Mouse (Mus musculus) bone marrow, adult 2 months (tissue): ENCODE results near the gene Pfkl. TPM values are rescaled to one million over a fixed set of nuclear protein-coding genes. Genes with fewer than 3 reads are reported as not detected.
A peak's percentile ranks its signal among the peaks of the same experiment; 100 is the strongest.

Experiments
- H3K27ac ChIP-seq: fragments of 200-500 bp; 2 replicates; pipeline ENCODE4 v1.5.1; 2012; ENCODE audit warnings: low read depth, mild to moderate bottlenecking, control low read depth, inconsistent platforms, low read length; ENCODE audit not compliant: control insufficient read depth, poor library complexity, insufficient read depth
- H3K4me1 ChIP-seq: fragments of 200-500 bp; 2 replicates; pipeline ENCODE4 v1.6.1; 2011; ENCODE audit warnings: low read length; ENCODE audit not compliant: control insufficient read depth, insufficient read depth
- H3K4me3 ChIP-seq: fragments of 200-500 bp; replicated peaks from 2 replicates; pipeline ENCODE3; 2011; ENCODE audit warnings: mild to moderate bottlenecking, low read depth, low read length, control low read depth; ENCODE audit not compliant: control insufficient read depth
- CTCF ChIP-seq: fragments of 200-500 bp; IDR thresholded peaks from 2 replicates; pipeline ENCODE4 v1.5.1; 2011; ENCODE audit warnings: low read length, control low read depth; ENCODE audit not compliant: control insufficient read depth, insufficient read depth
- POLR2A ChIP-seq: fragments of 200-500 bp; IDR thresholded peaks from 2 replicates; pipeline ENCODE4 v1.6.1; 2011; ENCODE audit warnings: low read depth, mild to moderate bottlenecking, control low read depth, low read length, borderline replicate concordance; ENCODE audit not compliant: control insufficient read depth
- WGBS: fragments of 180-500 bp; shearing (Covaris S2); methylation state at CpG from one replicate; pipeline ENCODE4 v1.1.7; 2018; 5-methylcytosine and 5-hydroxymethylcytosine counted together
- polyA plus RNA-seq: library from polyadenylated mRNA; stranded (reverse); fragments of >200 nt; gene quantifications from 2 replicates; pipeline ENCODE4 v1.2.4, GENCODE M21; 2011; ENCODE audit warnings: low replicate concordance; ENCODE audit not compliant: missing spikeins, insufficient read depth, insufficient read length

Gene Pfkl
- 8.0 and 13.3 TPM in 2 replicates for polyA plus RNA-seq

- Histone ChIP-seq H3K27ac (peak within 1 kb of the TSS; percentile 95), H3K4me1 (no peaks in the 10 kb centered on the region), H3K4me3 (peak within 1 kb of the TSS; percentile 93)
- under 1% methylated on average over 9 of the region's 9 CpGs for WGBS
- TF ChIP-seq CTCF (no peak), POLR2A (no peak)
Observed at GRCm38 (mm10) chr10:78009945-78010293, at the start of gene Pfkl. TSS of gene Pfkl (minus strand) at chr10:78010083.

- no peak for TF ChIP-seq CTCF
- TF ChIP-seq POLR2A, result no peak
- no peaks in the 10 kb centered on the region for H3K4me1 ChIP-seq
- WGBS, result 81% methylated on average over 8 of the region's 8 CpGs
- no peak overlapping the region for H3K4me3 ChIP-seq
- H3K27ac ChIP-seq, result no peak overlapping the region
Observed at GRCm38 (mm10) chr10:78057056-78057455, 47.2 kb upstream of the Pfkl start.

- no peaks in the 10 kb centered on the region for H3K4me1 ChIP-seq
- no peak overlapping the region for H3K4me3 ChIP-seq
- H3K27ac ChIP-seq, result no peak overlapping the region
- no peak for TF ChIP-seq POLR2A
- no peak for TF ChIP-seq CTCF
- WGBS, result 42% methylated on average over 19 of the region's 19 CpGs
Observed at GRCm38 (mm10) chr10:78054633-78055565, 45.0 kb upstream of the Pfkl start.

GRCm38 (mm10) chr10:78049519-78050035 lies 39.7 kb upstream of the Pfkl start:
- WGBS, result 77% methylated on average over 11 of the region's 11 CpGs
- Histone ChIP-seq H3K4me3 (no peak overlapping the region), H3K4me1 (no peaks in the 10 kb centered on the region), H3K27ac (no peak overlapping the region)
- TF ChIP-seq POLR2A (no peak), CTCF (no peak)

GRCm38 (mm10) chr10:78048061-78048730 lies 38.3 kb upstream of the Pfkl start:
- WGBS, result 71% methylated on average over 9 of the region's 10 CpGs
- H3K27ac ChIP-seq, result no peak overlapping the region
- no peak overlapping the region for H3K4me3 ChIP-seq
- H3K4me1 ChIP-seq, result no peaks in the 10 kb centered on the region; the same call in none of the 2 replicates
- TF ChIP-seq POLR2A (no peak), CTCF (no peak)

- 78% methylated on average over 4 of the region's 4 CpGs for WGBS
- no peaks in the 10 kb centered on the region; the same call in none of the 2 replicates for H3K4me1 ChIP-seq
- TF ChIP-seq CTCF (no peak), POLR2A (no peak)
- no peak overlapping the region for H3K4me3 ChIP-seq
- no peak overlapping the region for H3K27ac ChIP-seq
Observed at GRCm38 (mm10) chr10:78046388-78046787, 36.5 kb upstream of the Pfkl start.

GRCm38 (mm10) chr10:78044531-78044930 lies 34.6 kb upstream of the Pfkl start:
- Histone ChIP-seq H3K4me1 (no peaks in the 10 kb centered on the region; the same call in none of the 2 replicates), H3K27ac (no peak overlapping the region), H3K4me3 (no peak overlapping the region)
- 71% methylated on average over 1 of the region's 1 CpGs for WGBS
- TF ChIP-seq POLR2A, result no peak
- no peak for TF ChIP-seq CTCF

- TF ChIP-seq POLR2A (no peak), CTCF (peak; percentile 81)
- Histone ChIP-seq H3K27ac (no peak within 1 kb of the TSS), H3K4me1 (no peaks in the 10 kb centered on the region; the same call in none of the 2 replicates), H3K4me3 (no peak within 1 kb of the TSS)
- 6% methylated on average over 27 of the region's 27 CpGs for WGBS
Observed at GRCm38 (mm10) chr10:78043406-78043836, 33.5 kb upstream of the Pfkl start, which contains the start of gene Aire. TSS of gene Aire (minus strand) at chr10:78043610.
